In genomic region chr5:132653694-132654300, GRCm38 (mm10) we compare ENCODE assay signal across 8 mouse cellular contexts.
DNase-seq lines count a peak whose midpoint lies in the region; ATAC-seq lines count a peak whose summit lies in the region.

No protein-coding gene starts in this region.

- WGBS in hindbrain, embryonic 15.5 days = 34% methylated on average over 6 of the region's 6 CpGs
- WGBS in hindbrain, embryonic 14.5 days = 34% methylated on average over 6 of the region's 6 CpGs
- 30% methylated on average over 6 of the region's 6 CpGs for WGBS in stomach, embryonic 16.5 days

- H3K4me1 ChIP-seq in hindbrain, embryonic 15.5 days (replicated peaks) = peaks cover 8% of the 10 kb centered on the region; the same call in 1 of the 2 replicates
- H3K4me1 ChIP-seq in hindbrain, embryonic 14.5 days (replicated peaks; ENCODE audit: control insufficient read depth, insufficient read depth, low read length) = 0 out of 2 replicates have a peak, but pooled peaks cover 3% of the 10 kb centered on the region
- H3K4me1 ChIP-seq in stomach, embryonic 16.5 days (ENCODE audit: control insufficient read depth, insufficient read depth, low read length) = no peaks in the 10 kb centered on the region

- ATAC-seq in hindbrain, embryonic 15.5 days (ENCODE audit: low FRiP score, low read depth) = peak; percentile 38; the same call in 1 of the 2 replicates
- ATAC-seq in hindbrain, embryonic 14.5 days (ENCODE audit: low FRiP score) = no peak
- peak; percentile 74 for ATAC-seq in stomach, embryonic 16.5 days (ENCODE audit: insufficient read depth, low FRiP score)

- H3K4me3 ChIP-seq in hindbrain, embryonic 15.5 days = no peak overlapping the region
- no peak overlapping the region for H3K4me3 ChIP-seq in hindbrain, embryonic 14.5 days (replicated peaks; ENCODE audit: low read length)
- no peak overlapping the region for H3K4me3 ChIP-seq in stomach, embryonic 16.5 days (replicated peaks; ENCODE audit: low read length)

- no peak overlapping the region for H3K4me2 ChIP-seq in hindbrain, embryonic 15.5 days
- H3K4me2 ChIP-seq in hindbrain, embryonic 14.5 days (replicated peaks) = no peak overlapping the region
- H3K4me2 ChIP-seq in stomach, embryonic 16.5 days (ENCODE audit: low read depth, low read length) = no peak overlapping the region

- H3K27me3 ChIP-seq in hindbrain, embryonic 15.5 days = no peaks in the 10 kb centered on the region
- no peaks in the 10 kb centered on the region for H3K27me3 ChIP-seq in hindbrain, embryonic 14.5 days (ENCODE audit: control insufficient read depth, insufficient read depth, low read length)
- no peaks in the 10 kb centered on the region for H3K27me3 ChIP-seq in stomach, embryonic 16.5 days (ENCODE audit: control insufficient read depth, insufficient read depth, low read length)

- intact Hi-C loops in heart, postnatal 14 days (cut with DNase I) = no loop called here

- no peak overlapping the region for H3K9ac ChIP-seq in hindbrain, embryonic 15.5 days
- no peak overlapping the region for H3K9ac ChIP-seq in hindbrain, embryonic 14.5 days
- H3K9ac ChIP-seq in stomach, embryonic 16.5 days (ENCODE audit: low read length) = no peak overlapping the region

- H3K36me3 ChIP-seq in hindbrain, embryonic 15.5 days = no peaks in the 10 kb centered on the region
- no peaks in the 10 kb centered on the region for H3K36me3 ChIP-seq in hindbrain, embryonic 14.5 days (replicated peaks; ENCODE audit: control insufficient read depth, insufficient read depth)
- H3K36me3 ChIP-seq in stomach, embryonic 16.5 days (ENCODE audit: control insufficient read depth, insufficient read depth, low read length) = no peaks in the 10 kb centered on the region

- H3K27ac ChIP-seq in hindbrain, embryonic 15.5 days (replicated peaks) = no peak overlapping the region
- no peak overlapping the region for H3K27ac ChIP-seq in hindbrain, embryonic 14.5 days
- H3K27ac ChIP-seq in stomach, embryonic 16.5 days (ENCODE audit: low read length) = no peak overlapping the region

- no peak for DNase-seq in hindbrain, embryonic 14.5 days (ENCODE audit: low spot score)
- peak; percentile 8 for DNase-seq in right cerebral cortex, postnatal 25 days
- DNase-seq in right cerebral cortex, postnatal 14 days = no peak
- DNase-seq in heart, postnatal 14 days = peak; percentile 20 to 31
- no peak for DNase-seq in cerebellum, adult 8-10 months
- DNase-seq in urinary bladder, adult 2 months (ENCODE audit: low spot score) = no peak

- no peaks in the 10 kb centered on the region for H3K9me3 ChIP-seq in hindbrain, embryonic 15.5 days
- 0 out of 2 replicates have a peak, but pooled peaks cover 6% of the 10 kb centered on the region for H3K9me3 ChIP-seq in hindbrain, embryonic 14.5 days (ENCODE audit: control insufficient read depth, low read length)
- no peaks in the 10 kb centered on the region; the same call in 1 of the 2 replicates for H3K9me3 ChIP-seq in stomach, embryonic 16.5 days (replicated peaks; ENCODE audit: control insufficient read depth, low read length)

Comparison
In these comparisons a context has a peak if more than half of its experiments do, and no peak if none do; other contexts are left out.
1. DNase-seq: peak in right cerebral cortex, postnatal 25 days (single experiment) and heart, postnatal 14 days (2 of 2); none in hindbrain, embryonic 14.5 days (single experiment), right cerebral cortex, postnatal 14 days (single experiment), cerebellum, adult 8-10 months (single experiment) and urinary bladder, adult 2 months (single experiment).